Mouse (Mus musculus): ENCODE data around the gene Psma4. TPM values are rescaled to one million over a fixed set of nuclear protein-coding genes. Genes with fewer than 3 reads are reported as not detected.

Psma4 gene
- 332 and 341 TPM in 2 replicates for polyA plus RNA-seq (2014; fragmentation: Nextera tagmentation; extraction: Ambion mirVana)

DNA sequence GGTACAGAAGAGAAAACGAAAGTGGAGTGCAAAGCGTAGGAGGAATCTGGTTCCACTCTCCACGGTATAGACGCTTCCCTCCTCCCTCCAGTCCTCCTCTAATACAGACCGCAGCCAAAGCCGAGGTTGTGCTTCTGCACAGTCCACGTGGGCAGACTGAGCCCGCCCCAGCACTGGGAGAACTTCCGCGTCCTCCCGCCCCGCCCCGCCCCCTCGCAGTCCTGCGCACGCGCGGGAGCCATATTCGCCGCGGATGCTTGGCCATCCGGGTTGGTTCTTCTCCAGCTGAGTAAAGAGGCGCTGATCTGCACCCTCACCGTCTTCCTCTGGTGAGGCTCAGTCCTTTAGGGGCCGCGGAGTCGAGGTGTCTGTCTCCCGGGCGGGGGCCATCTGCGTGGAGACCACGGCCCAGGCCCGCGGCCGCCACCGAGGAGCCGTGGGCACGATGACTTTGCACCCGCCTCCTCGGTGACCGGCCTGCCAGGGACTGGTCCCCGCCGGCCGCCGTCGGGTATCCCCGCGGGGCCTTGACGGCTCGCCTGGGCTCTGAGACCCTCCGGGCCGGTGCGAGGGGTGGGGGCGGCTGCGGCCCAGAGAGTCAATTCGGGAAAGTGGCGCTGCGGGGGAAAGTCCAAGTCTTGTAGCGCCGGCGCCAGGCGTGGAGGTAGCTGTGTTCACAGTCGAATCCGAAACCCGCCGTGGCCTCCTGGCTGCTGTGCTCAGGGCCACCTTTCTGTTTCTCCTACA lies at the start of gene Psma4, which contains the start of gene AY074887:
Psma4 (plus strand) TSS at position 216 of the 747 bp plus-strand sequence.
AY074887 (minus strand) TSS at position 424 of the 747 bp plus-strand sequence.
- Histone ChIP-seq H3K36me3 (ENCODE audit: control insufficient read depth, insufficient read depth, low read length) (peaks cover 12% of the 10 kb centered on the region), H3K4me1 (ENCODE audit: control insufficient read depth, insufficient read depth, low read length) (peaks cover 9% of the 10 kb centered on the region), H3K27ac (replicated peaks; ENCODE audit: low read depth, low read length) (peak within 1 kb of the TSS; percentile 83), H3K9ac (ENCODE audit: low read length) (peak within 1 kb of the TSS; percentile 86), H3K9me3 (ENCODE audit: control insufficient read depth, low read length) (no peaks in the 10 kb centered on the region), H3K4me3 (ENCODE audit: low read depth, low read length) (peak within 1 kb of the TSS; percentile 89), H3K27me3 (ENCODE audit: control insufficient read depth, insufficient read depth, low read length) (no peaks in the 10 kb centered on the region), H3K4me2 (ENCODE audit: low read depth, severe bottlenecking) (peak within 1 kb of the TSS; percentile 68)
- peak; percentile 100 for ATAC-seq (ENCODE audit: insufficient number of reproducible peaks, low FRiP score, low TSS enrichment, low read depth)
- DNase-seq (ENCODE audit: low spot score), result peak; percentile 95
- under 1% methylated on average over 65 of the region's 65 CpGs for WGBS

DNA sequence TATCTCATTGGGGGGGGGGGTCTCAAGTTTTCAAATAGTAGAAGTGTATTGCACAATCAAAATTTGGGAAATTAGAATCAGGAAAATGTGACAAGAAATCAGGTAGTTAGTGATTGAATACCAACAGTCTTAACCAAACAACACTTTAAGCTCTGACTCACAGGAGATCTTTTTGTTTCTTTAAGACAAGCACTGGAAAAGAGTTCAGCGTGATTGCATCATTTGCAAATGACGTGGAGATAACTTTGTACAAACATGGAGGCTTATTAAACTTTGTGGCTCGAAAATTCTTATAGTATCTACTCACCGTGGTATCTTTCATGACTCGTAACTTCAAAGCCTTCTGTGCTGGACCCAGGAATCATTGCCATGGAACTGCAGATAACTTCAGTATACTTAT lies 41.1 kb upstream of the Psma4 start:
- WGBS, result 94% methylated on average over 5 of the region's 5 CpGs
- Histone ChIP-seq H3K36me3 (ENCODE audit: control insufficient read depth, insufficient read depth, low read length) (peaks cover 5% of the 10 kb centered on the region), H3K27ac (replicated peaks; ENCODE audit: low read depth, low read length) (no peak overlapping the region), H3K4me2 (ENCODE audit: low read depth, severe bottlenecking) (no peak overlapping the region), H3K9ac (ENCODE audit: low read length) (no peak overlapping the region), H3K4me3 (ENCODE audit: low read depth, low read length) (no peak overlapping the region), H3K9me3 (ENCODE audit: control insufficient read depth, low read length) (no peaks in the 10 kb centered on the region), H3K27me3 (ENCODE audit: control insufficient read depth, insufficient read depth, low read length) (no peaks in the 10 kb centered on the region), H3K4me1 (ENCODE audit: control insufficient read depth, insufficient read depth, low read length) (no peaks in the 10 kb centered on the region)
- DNase-seq (ENCODE audit: low spot score) (no peak), ATAC-seq (ENCODE audit: insufficient number of reproducible peaks, low FRiP score, low TSS enrichment, low read depth) (no peak)

DNA sequence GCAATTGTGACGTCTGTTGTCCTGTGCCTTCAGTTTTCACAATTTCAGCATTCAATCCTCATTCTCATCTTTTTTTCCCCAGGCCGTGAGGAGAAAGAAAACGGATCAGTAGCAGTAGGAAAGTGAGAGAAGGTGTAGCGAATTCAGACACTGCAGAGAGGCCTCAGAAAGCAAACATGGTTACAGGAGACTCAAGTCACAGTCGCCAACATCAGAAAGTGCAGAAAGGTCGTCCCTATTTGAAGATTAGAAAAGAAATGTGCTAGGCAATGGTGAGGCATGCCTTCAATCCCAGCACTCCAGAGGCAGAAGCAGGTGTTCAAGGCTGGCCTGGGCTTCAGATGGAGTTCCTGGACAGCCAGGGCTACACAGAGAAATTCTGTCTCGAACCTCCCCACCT lies 35.0 kb upstream of the Psma4 start:
- 68% methylated on average over 7 of the region's 7 CpGs for WGBS
- Histone ChIP-seq H3K9ac (ENCODE audit: low read length) (no peak overlapping the region), H3K4me3 (ENCODE audit: low read depth, low read length) (no peak overlapping the region), H3K4me1 (ENCODE audit: control insufficient read depth, insufficient read depth, low read length) (no peaks in the 10 kb centered on the region), H3K27ac (replicated peaks; ENCODE audit: low read depth, low read length) (no peak overlapping the region), H3K9me3 (ENCODE audit: control insufficient read depth, low read length) (no peaks in the 10 kb centered on the region), H3K27me3 (ENCODE audit: control insufficient read depth, insufficient read depth, low read length) (no peaks in the 10 kb centered on the region), H3K36me3 (ENCODE audit: control insufficient read depth, insufficient read depth, low read length) (no peaks in the 10 kb centered on the region), H3K4me2 (ENCODE audit: low read depth, severe bottlenecking) (no peak overlapping the region)
- ATAC-seq (ENCODE audit: insufficient number of reproducible peaks, low FRiP score, low TSS enrichment, low read depth) (no peak), DNase-seq (ENCODE audit: low spot score) (no peak)

- ATAC-seq (ENCODE audit: insufficient number of reproducible peaks, low FRiP score, low TSS enrichment, low read depth), result peak; percentile 33; the same call in 1 of the 2 replicates
- H3K27me3 ChIP-seq (ENCODE audit: control insufficient read depth, insufficient read depth, low read length), result no peaks in the 10 kb centered on the region
- no peak overlapping the region for H3K9ac ChIP-seq (ENCODE audit: low read length)
Observed at GRCm38 (mm10) chr9:54916401-54916800, 34.2 kb upstream of the Psma4 start.

DNA sequence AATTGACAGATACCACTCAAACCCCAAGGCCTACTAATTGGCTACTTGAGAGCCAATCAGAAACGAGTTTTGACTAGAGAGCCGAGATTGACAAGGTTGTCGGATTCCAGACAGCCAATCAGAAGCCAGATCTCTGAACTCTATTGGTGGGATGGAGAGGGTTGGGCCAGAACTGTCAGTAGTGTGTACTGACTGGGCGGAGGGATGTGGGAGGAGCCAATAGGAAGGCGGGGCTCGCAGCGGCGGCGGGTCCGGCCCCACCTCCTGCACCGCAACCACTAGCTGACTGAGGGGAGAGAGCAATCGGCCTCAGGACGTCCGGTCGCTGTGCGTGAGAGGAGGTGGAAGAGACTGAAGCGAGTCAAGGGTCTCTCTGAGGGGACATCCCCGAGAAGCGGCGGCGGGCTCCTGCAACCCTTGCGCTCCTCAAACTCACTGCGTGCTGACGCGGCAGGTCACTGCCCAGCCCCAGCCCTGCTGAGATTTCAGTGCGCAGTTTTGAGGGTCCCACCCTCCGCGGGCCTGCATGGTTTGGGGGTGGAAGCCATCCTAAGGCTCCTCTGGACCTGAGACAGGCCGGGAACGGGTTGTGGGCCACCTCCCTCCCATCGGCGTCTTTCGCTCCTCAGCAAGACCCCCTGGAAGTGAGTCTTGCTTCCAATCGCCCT lies 33.4 kb upstream of the Psma4 start, which contains the start of gene Hykk:
Hykk (plus strand) TSS at position 274 of the 668 bp plus-strand sequence.
- Histone ChIP-seq H3K4me2 (ENCODE audit: low read depth, severe bottlenecking) (peak within 1 kb of the TSS; percentile 84), H3K4me3 (ENCODE audit: low read depth, low read length) (peak within 1 kb of the TSS; percentile 66), H3K4me1 (ENCODE audit: control insufficient read depth, insufficient read depth, low read length) (no peaks in the 10 kb centered on the region), H3K9ac (ENCODE audit: low read length) (peak within 1 kb of the TSS; percentile 75), H3K36me3 (ENCODE audit: control insufficient read depth, insufficient read depth, low read length) (no peaks in the 10 kb centered on the region), H3K27ac (replicated peaks; ENCODE audit: low read depth, low read length) (no peak within 1 kb of the TSS), H3K27me3 (ENCODE audit: control insufficient read depth, insufficient read depth, low read length) (no peaks in the 10 kb centered on the region), H3K9me3 (ENCODE audit: control insufficient read depth, low read length) (no peaks in the 10 kb centered on the region)
- peak; percentile 100 for ATAC-seq (ENCODE audit: insufficient number of reproducible peaks, low FRiP score, low TSS enrichment, low read depth)
- under 1% methylated on average over 34 of the region's 34 CpGs for WGBS
- peak; percentile 90 for DNase-seq (ENCODE audit: low spot score)

More at GRCm38 (mm10) chr9:54916401-54916800, 34.2 kb upstream of the Psma4 start:
- Histone ChIP-seq H3K36me3 (ENCODE audit: control insufficient read depth, insufficient read depth, low read length) (no peaks in the 10 kb centered on the region), H3K4me1 (ENCODE audit: control insufficient read depth, insufficient read depth, low read length) (no peaks in the 10 kb centered on the region), H3K4me3 (ENCODE audit: low read depth, low read length) (no peak overlapping the region), H3K4me2 (ENCODE audit: low read depth, severe bottlenecking) (peak overlapping the region; percentile 84; the same call in 1 of the 2 replicates), H3K27ac (replicated peaks; ENCODE audit: low read depth, low read length) (no peak overlapping the region), H3K9me3 (ENCODE audit: control insufficient read depth, low read length) (no peaks in the 10 kb centered on the region)
- no peak for DNase-seq (ENCODE audit: low spot score)
- 74% methylated on average over 8 of the region's 8 CpGs for WGBS

DNA sequence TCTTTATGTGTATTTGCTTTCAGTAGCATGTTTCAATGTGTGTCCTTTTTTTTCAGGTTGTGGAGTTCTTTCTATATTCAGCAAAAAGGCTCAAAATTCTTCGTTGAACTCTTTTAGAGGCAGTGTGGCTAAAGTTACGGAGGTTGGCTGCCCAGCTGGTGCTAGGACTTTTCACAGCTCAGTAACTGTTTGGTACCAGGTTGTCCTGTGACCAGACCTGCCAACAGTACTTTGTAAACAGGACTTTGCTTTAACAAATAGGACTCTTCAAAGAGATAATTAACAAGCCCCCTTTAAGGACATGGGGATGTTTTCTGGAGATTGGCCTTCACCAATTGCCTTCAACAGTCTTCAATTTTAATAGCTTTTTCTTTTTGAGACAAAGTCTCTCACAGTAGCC lies 32.4 kb upstream of the Psma4 start:
- 70% methylated on average over 2 of the region's 2 CpGs for WGBS

GRCm38 (mm10) chr9:54918781-54919180 lies 31.8 kb upstream of the Psma4 start:
- ATAC-seq (ENCODE audit: insufficient number of reproducible peaks, low FRiP score, low TSS enrichment, low read depth), result no peak
- Histone ChIP-seq H3K27ac (replicated peaks; ENCODE audit: low read depth, low read length) (no peak overlapping the region), H3K4me3 (ENCODE audit: low read depth, low read length) (no peak overlapping the region), H3K4me1 (ENCODE audit: control insufficient read depth, insufficient read depth, low read length) (no peaks in the 10 kb centered on the region), H3K36me3 (ENCODE audit: control insufficient read depth, insufficient read depth, low read length) (no peaks in the 10 kb centered on the region), H3K27me3 (ENCODE audit: control insufficient read depth, insufficient read depth, low read length) (no peaks in the 10 kb centered on the region), H3K9ac (ENCODE audit: low read length) (no peak overlapping the region), H3K4me2 (ENCODE audit: low read depth, severe bottlenecking) (no peak overlapping the region), H3K9me3 (ENCODE audit: control insufficient read depth, low read length) (no peaks in the 10 kb centered on the region; the same call in 1 of the 2 replicates)
- no peak for DNase-seq (ENCODE audit: low spot score)
- 93% methylated on average over 5 of the region's 5 CpGs for WGBS

More for the DNA sequence above, 32.4 kb upstream of the Psma4 start:
- Histone ChIP-seq H3K36me3 (ENCODE audit: control insufficient read depth, insufficient read depth, low read length) (no peaks in the 10 kb centered on the region), H3K9ac (ENCODE audit: low read length) (no peak overlapping the region), H3K27me3 (ENCODE audit: control insufficient read depth, insufficient read depth, low read length) (no peaks in the 10 kb centered on the region), H3K27ac (replicated peaks; ENCODE audit: low read depth, low read length) (no peak overlapping the region), H3K4me1 (ENCODE audit: control insufficient read depth, insufficient read depth, low read length) (no peaks in the 10 kb centered on the region), H3K4me3 (ENCODE audit: low read depth, low read length) (no peak overlapping the region), H3K9me3 (ENCODE audit: control insufficient read depth, low read length) (no peaks in the 10 kb centered on the region; the same call in 1 of the 2 replicates), H3K4me2 (ENCODE audit: low read depth, severe bottlenecking) (no peak overlapping the region; the same call in 1 of the 2 replicates)
- ATAC-seq (ENCODE audit: insufficient number of reproducible peaks, low FRiP score, low TSS enrichment, low read depth) (no peak), DNase-seq (ENCODE audit: low spot score) (no peak)

GRCm38 (mm10) chr9:54919946-54920345 lies 30.6 kb upstream of the Psma4 start:
- DNase-seq (ENCODE audit: low spot score) (no peak), ATAC-seq (ENCODE audit: insufficient number of reproducible peaks, low FRiP score, low TSS enrichment, low read depth) (no peak)
- H3K4me1 ChIP-seq (ENCODE audit: control insufficient read depth, insufficient read depth, low read length), result no peaks in the 10 kb centered on the region
- no peaks in the 10 kb centered on the region for H3K27me3 ChIP-seq (ENCODE audit: control insufficient read depth, insufficient read depth, low read length)
- 59% methylated on average over 4 of the region's 4 CpGs for WGBS
- no peaks in the 10 kb centered on the region for H3K36me3 ChIP-seq (ENCODE audit: control insufficient read depth, insufficient read depth, low read length)
- no peaks in the 10 kb centered on the region; the same call in 1 of the 2 replicates for H3K9me3 ChIP-seq (ENCODE audit: control insufficient read depth, low read length)
- H3K9ac ChIP-seq (ENCODE audit: low read length), result no peak overlapping the region
- H3K4me3 ChIP-seq (ENCODE audit: low read depth, low read length), result no peak overlapping the region
- no peak overlapping the region for H3K27ac ChIP-seq (replicated peaks; ENCODE audit: low read depth, low read length)
- H3K4me2 ChIP-seq (ENCODE audit: low read depth, severe bottlenecking), result no peak overlapping the region
